Mouse (Mus musculus) ES-Bruce4 (cell line): Measurements from ENCODE around the gene Pnliprp1. TPM values are rescaled to one million over a fixed set of nuclear protein-coding genes. Genes with fewer than 3 reads are reported as not detected.

Source experiments
- H3K27ac ChIP-seq: 2 replicates; pipeline ENCODE4 v1.5.1; 2012; ENCODE audit warnings: low read length, inconsistent platforms; ENCODE audit not compliant: insufficient read depth
- H3K27me3 ChIP-seq: 2 replicates; pipeline ENCODE4 v1.6.1; 2012; ENCODE audit warnings: mild to moderate bottlenecking, low read length, inconsistent platforms; ENCODE audit not compliant: control insufficient read depth, poor library complexity, insufficient read depth, severe bottlenecking
- H3K36me3 ChIP-seq: 2 replicates; pipeline ENCODE4 v1.6.1; 2012; ENCODE audit warnings: inconsistent platforms, mild to moderate bottlenecking, low read length, moderate library complexity; ENCODE audit not compliant: control insufficient read depth, poor library complexity, insufficient read depth, severe bottlenecking
- H3K4me1 ChIP-seq: one replicate; pipeline ENCODE4 v1.8.1; 2011; ENCODE audit warnings: low read length; ENCODE audit not compliant: control insufficient read depth, insufficient read depth
- H3K4me3 ChIP-seq: 2 replicates; pipeline ENCODE4 v1.5.1; 2011; ENCODE audit warnings: low read depth, mild to moderate bottlenecking, low read length
- H3K9ac ChIP-seq: 2 replicates; pipeline ENCODE4 v1.6.1; 2012; ENCODE audit warnings: low read depth, mild to moderate bottlenecking, inconsistent platforms; ENCODE audit not compliant: poor library complexity, severe bottlenecking
- H3K9me3 ChIP-seq: replicated peaks from 2 replicates; pipeline ENCODE4 v1.6.1; 2012; ENCODE audit warnings: mild to moderate bottlenecking, low read length, inconsistent platforms; ENCODE audit not compliant: control insufficient read depth, poor library complexity, insufficient read depth, severe bottlenecking
- CTCF ChIP-seq: IDR thresholded peaks from one replicate; pipeline ENCODE4 v1.8.1; 2011; ENCODE audit warnings: low read depth, low read length
- EP300 ChIP-seq: IDR thresholded peaks from 2 replicates; pipeline ENCODE4 v1.6.1; 2011; ENCODE audit warnings: low read depth, low read length; ENCODE audit not compliant: insufficient read depth
- POLR2A ChIP-seq: IDR thresholded peaks from one replicate; pipeline ENCODE4 v1.8.1; 2011; ENCODE audit warnings: low read length; ENCODE audit not compliant: insufficient read depth
- polyA plus RNA-seq: library from polyadenylated mRNA; stranded (reverse); fragments of >200 nt; gene quantifications from 2 replicates; pipeline ENCODE4 v1.2.4, GENCODE M21; 2011; ENCODE audit warnings: low read depth; ENCODE audit not compliant: missing spikeins, insufficient read depth, insufficient read length

Pnliprp1 gene
- polyA plus RNA-seq, 1 experiment = not detected

DNA sequence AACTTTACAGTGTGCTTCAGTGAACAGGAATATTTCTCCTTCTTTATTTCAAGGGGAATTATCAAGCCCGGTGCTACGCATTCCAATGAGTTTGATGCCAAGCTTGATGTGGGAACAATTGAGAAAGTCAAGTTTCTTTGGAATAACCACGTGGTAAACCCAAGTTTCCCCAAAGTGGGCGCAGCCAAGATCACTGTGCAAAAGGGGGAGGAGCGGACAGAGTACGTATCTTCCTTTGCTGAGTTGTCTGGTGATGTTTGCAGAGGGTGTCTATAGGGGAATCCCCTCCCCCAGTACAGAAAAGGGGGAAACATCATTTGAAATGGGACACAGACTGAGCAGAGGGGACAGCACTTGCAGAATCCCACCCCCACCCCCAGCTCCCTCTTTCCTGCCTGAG lies 12.3 kb downstream of the Pnliprp1 start:
- H3K36me3 ChIP-seq = no peaks in the 10 kb centered on the region
- H3K4me1 ChIP-seq = no peaks in the 10 kb centered on the region
- H3K9me3 ChIP-seq = no peaks in the 10 kb centered on the region
- no peak overlapping the region for H3K4me3 ChIP-seq
- no peak for TF ChIP-seq CTCF
- TF ChIP-seq POLR2A = no peak
- no peak for TF ChIP-seq EP300
- no peaks in the 10 kb centered on the region for H3K27me3 ChIP-seq
- H3K9ac ChIP-seq = no peak overlapping the region
- no peak overlapping the region for H3K27ac ChIP-seq

DNA sequence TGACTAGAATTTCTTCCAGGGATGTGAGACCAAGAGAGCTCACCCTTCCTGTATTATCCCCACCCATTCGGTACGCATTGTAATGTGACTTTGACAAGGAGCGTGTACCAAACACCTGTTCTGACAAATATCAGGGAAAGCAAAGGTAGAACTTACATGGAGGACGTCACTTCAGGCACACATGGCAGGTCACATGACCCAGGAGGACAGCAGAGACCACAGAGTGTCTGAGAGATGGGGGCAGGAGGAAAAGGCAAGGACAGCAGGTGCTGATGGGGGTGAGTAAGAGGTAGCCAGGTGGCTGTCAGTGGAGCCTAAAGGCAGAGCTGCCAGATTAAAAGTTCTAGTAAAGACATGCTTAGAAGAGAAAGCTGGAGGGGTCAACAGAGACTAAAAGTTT lies 14.0 kb downstream of the Pnliprp1 start:
- TF ChIP-seq EP300 (no peak), CTCF (no peak), POLR2A (no peak)
- Histone ChIP-seq H3K4me1 (no peaks in the 10 kb centered on the region), H3K9me3 (no peaks in the 10 kb centered on the region), H3K4me3 (no peak overlapping the region), H3K27me3 (no peaks in the 10 kb centered on the region), H3K9ac (no peak overlapping the region), H3K36me3 (no peaks in the 10 kb centered on the region), H3K27ac (no peak overlapping the region)

DNA sequence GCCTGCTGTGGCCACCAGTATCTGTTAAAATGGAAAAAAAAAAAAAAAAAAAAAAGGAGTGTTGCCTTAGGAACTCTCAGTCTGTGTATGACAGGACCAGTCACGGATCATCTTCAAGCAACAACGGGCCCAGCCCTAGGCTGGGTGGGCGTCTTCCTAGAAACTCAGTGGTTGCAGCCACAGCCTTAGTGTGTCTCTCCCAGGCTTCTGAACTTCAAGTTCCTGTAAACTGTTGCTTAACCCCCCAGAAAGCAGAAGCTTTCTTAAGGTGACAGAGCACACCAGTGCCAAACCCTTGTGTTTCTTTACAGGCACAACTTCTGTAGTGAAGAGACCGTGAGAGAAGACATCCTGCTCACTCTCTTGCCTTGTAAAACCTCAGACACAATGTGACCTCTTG lies 15.0 kb downstream of the Pnliprp1 start:
- no peak overlapping the region for H3K4me3 ChIP-seq
- no peaks in the 10 kb centered on the region for H3K9me3 ChIP-seq
- H3K9ac ChIP-seq = no peak overlapping the region
- H3K27ac ChIP-seq = no peak overlapping the region
- TF ChIP-seq POLR2A (no peak), CTCF (no peak), EP300 (no peak)
- H3K4me1 ChIP-seq = no peaks in the 10 kb centered on the region
- H3K36me3 ChIP-seq = no peaks in the 10 kb centered on the region
- H3K27me3 ChIP-seq = no peaks in the 10 kb centered on the region

DNA sequence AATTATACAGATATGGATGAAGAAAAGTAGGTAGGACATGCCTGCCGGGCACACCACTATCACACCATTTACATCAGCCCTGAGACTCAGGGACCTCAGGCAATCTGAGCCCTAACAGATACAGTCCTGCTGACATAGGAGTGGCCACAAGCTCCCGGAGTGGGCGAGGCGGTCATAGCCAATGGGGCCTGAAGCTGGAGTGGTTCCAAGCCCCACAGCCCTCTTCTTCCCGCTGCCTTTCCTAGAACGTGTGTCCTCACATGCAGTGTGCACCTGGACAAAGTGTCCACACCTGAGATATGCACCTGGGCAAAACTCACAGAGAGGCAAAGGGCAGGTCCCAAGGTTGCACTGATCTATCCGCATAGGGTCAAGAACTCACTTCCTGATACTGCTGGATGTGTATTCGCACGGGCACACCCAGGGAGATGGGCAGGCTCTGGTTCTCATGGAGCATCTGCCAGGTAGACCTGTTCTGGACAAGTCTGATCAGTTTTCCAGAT lies 18.9 kb downstream of the Pnliprp1 start:
- no peak for TF ChIP-seq CTCF
- no peak for TF ChIP-seq POLR2A
- TF ChIP-seq EP300 = no peak

DNA sequence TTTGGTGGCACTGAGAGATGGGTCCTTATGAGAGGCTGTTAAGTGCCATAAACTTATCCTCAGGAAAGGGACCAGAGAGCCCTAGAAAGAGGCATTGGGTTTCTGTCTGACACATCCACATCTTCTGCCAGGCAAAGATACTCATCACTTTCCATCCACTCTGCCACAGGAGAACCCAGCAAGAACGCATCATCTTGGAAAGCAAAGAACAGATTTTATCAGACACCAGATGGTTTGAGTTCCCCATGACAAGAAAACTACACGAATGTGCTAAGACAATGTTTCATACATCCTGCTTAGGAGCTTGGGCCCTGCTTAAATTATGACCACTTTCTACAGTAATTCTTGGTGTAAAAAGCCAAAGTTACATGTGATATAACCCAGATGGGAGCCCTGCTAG lies 22.1 kb downstream of the Pnliprp1 start:
- Histone ChIP-seq H3K9ac (no peak overlapping the region), H3K27me3 (no peaks in the 10 kb centered on the region), H3K27ac (no peak overlapping the region), H3K4me1 (no peaks in the 10 kb centered on the region), H3K9me3 (no peaks in the 10 kb centered on the region), H3K4me3 (no peak overlapping the region), H3K36me3 (no peaks in the 10 kb centered on the region)
- TF ChIP-seq EP300 (no peak), CTCF (no peak), POLR2A (no peak)

More for the DNA sequence above, 18.9 kb downstream of the Pnliprp1 start:
- Histone ChIP-seq H3K4me1 (no peaks in the 10 kb centered on the region), H3K4me3 (no peak overlapping the region), H3K9ac (no peak overlapping the region), H3K27me3 (no peaks in the 10 kb centered on the region), H3K27ac (no peak overlapping the region), H3K36me3 (no peaks in the 10 kb centered on the region), H3K9me3 (no peaks in the 10 kb centered on the region)

DNA sequence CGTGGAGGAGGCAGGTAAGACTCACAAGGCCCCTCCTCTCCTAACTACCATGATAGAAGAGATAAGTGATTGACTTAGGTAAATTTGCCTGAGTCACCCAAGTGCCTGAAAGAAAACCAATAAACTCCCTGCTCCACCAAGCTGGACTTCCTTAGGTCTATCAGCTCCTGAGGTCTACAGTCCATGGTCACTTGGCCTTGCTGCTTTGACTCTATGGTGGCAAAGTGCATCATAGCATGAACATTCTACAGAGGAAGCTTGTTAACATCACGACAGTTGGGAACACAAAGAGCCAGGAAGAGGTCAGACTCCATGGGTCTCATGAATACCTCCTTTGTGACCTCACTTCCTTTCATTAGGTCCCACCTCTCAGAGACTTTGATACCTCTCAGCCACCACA lies 22.8 kb downstream of the Pnliprp1 start:
- no peak for TF ChIP-seq EP300
- no peak overlapping the region for H3K9ac ChIP-seq
- H3K27me3 ChIP-seq = no peaks in the 10 kb centered on the region
- H3K36me3 ChIP-seq = no peaks in the 10 kb centered on the region
- no peaks in the 10 kb centered on the region for H3K9me3 ChIP-seq
- no peak overlapping the region for H3K4me3 ChIP-seq
- no peak overlapping the region for H3K27ac ChIP-seq
- H3K4me1 ChIP-seq = no peaks in the 10 kb centered on the region
